Mouse (Mus musculus) megakaryocyte-erythroid progenitor cell, adult 5-6 weeks (primary cell): ENCODE measurements around the gene Cand2. TPM values are rescaled to one million over a fixed set of nuclear protein-coding genes. Genes with fewer than 3 reads are reported as not detected.
A peak's percentile ranks its signal among the peaks of the same experiment; 100 is the strongest.

ENCODE experiments used
- ATAC-seq: replicated peaks from 2 replicates; pipeline ENCODE4 v1.8.0; 2016; ENCODE audit warnings: mild to moderate bottlenecking, inconsistent platforms; ENCODE audit not compliant: severe bottlenecking, poor library complexity, low FRiP score, low TSS enrichment
- total RNA-seq, 2 experiments: library from RNA; stranded (forward) in 1 of 2; stranded (reverse) in 1 of 2; fragments of 200-1000, 215-1000 nt in 1 of 2; fragments of >200 nt in 1 of 2; fragmentation: Nextera tagmentation in 1 of 2; gene quantifications; 2 replicates each; pipeline ENCODE4 v1.2.3; 2014 to 2017

Cand2 gene
- total RNA-seq, 2 experiments from 2014 or later = 0.89 to 2.1 TPM

GRCm38 (mm10) chr6:115818129-115818528 is 43.8 kb downstream of the Cand2 start:
- no peak for ATAC-seq

GRCm38 (mm10) chr6:115821216-115821993 is 47.1 kb downstream of the Cand2 start:
- peak; percentile 76 for ATAC-seq

GRCm38 (mm10) chr6:115823850-115824464 is 49.6 kb downstream of the Cand2 start:
- ATAC-seq = peak; percentile 96

GRCm38 (mm10) chr6:115830779-115831601 is 56.7 kb downstream of the Cand2 start:
- ATAC-seq = peak; percentile 66

GRCm38 (mm10) chr6:115832152-115832850 is 58.0 kb downstream of the Cand2 start:
- ATAC-seq = peak; percentile 63

- ATAC-seq = no peak
These were observed 59.5 kb downstream of the Cand2 start for GRCm38 (mm10) chr6:115833861-115834260.

- ATAC-seq = peak; percentile 95
These were observed 63.8 kb downstream of the Cand2 start, which contains the start of gene Efcab12 for GRCm38 (mm10) chr6:115838161-115838597. TSS of gene Efcab12 (minus strand) at chr6:115838412.

- no peak for ATAC-seq
These were observed 64.4 kb downstream of the Cand2 start for GRCm38 (mm10) chr6:115838745-115839144.

GRCm38 (mm10) chr6:115845006-115845405 is 70.7 kb downstream of the Cand2 start:
- ATAC-seq = no peak

GRCm38 (mm10) chr6:115846640-115847411 is 72.5 kb downstream of the Cand2 start:
- ATAC-seq = peak; percentile 74

- ATAC-seq = no peak
These were observed 74.4 kb downstream of the Cand2 start for GRCm38 (mm10) chr6:115848598-115849304.

- ATAC-seq = no peak
These were observed 78.2 kb downstream of the Cand2 start for GRCm38 (mm10) chr6:115852446-115853090.

- peak; percentile 98 for ATAC-seq
These were observed 78.9 kb downstream of the Cand2 start, which contains the start of the genes Mbd4 and Ift122 for GRCm38 (mm10) chr6:115853091-115853813. TSS of gene Mbd4 (minus strand) at chr6:115853371. TSS of gene Ift122 (plus strand) at chr6:115853470.

GRCm38 (mm10) chr6:115853985-115854384 is 79.6 kb downstream of the Cand2 start:
- no peak for ATAC-seq

- ATAC-seq = no peak
These were observed 80.1 kb downstream of the Cand2 start for GRCm38 (mm10) chr6:115854432-115854831.
